Mouse (Mus musculus): ENCODE measurements around the gene Kitl.

Gene Kitl

DNA sequence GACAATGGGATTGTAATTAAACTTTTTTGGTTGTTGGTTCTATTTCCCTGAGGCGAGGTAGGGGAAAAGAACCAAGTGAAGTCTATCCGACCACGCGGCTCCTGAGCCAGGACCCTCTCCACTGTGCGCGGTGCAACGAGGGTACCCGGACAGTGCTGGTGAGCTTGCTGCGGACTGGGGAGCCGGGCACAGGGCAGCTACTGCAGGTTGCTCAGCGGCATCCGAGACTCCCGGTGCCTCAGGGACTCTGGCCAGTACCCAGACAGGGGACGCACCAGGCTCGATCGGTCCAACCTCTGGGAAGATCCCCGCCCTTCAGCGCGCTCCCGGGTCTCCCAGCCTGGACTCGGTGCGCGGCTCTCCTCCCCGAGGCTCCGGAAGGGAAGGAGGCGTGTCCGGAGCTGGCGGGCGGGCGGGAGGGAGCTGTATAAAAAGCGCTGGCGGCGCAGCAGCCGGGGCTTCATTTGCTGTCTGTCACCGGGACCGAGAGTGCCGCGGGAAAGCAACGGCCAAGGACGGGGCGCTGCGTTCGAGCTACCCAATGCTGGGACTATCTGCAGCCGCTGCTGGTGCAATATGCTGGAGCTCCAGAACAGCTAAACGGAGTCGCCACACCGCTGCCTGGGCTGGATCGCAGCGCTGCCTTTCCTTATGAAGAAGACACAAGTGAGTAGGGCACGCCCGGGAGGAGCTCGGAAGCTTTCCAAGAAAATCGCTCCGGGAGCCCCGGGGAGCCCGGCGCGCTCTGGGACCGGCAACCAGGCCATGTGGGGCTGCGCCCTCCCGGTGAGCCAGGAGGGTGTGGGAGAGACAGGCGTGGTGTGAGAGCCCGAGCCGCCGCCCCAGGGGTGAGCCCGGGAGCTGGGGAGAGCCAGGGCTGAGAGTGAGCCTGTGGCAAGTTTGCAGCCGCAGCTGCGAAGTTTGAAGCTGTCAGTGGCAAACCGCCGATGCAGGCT is at the start of gene Kitl:
Gene Kitl (plus strand): TSS at position 261 of the 956 bp plus-strand sequence.
- DNase-seq (ENCODE audit: low read depth, low spot score), result peak; percentile 75

DNA sequence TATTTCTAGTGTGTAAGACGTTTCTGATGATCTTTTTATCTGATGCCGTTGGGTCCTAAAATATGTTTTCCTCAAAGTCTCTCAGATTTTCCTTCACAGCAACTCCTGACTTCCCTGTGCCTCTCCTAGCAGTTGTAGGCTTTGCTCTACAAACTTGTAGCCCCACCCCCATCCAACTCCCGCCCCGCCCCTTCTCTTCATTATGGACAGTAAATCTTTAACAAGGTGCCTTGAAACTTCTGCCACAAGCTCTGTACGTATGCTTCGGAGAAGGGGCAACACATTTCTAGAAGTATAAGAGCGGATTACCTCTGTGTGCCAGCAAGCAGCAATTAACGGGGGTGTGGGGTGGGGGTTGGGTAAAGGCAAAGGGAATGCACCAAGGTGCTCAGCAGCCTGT is 42.6 kb upstream of the Kitl start:
- DNase-seq (ENCODE audit: low read depth, low spot score), result no peak

DNA sequence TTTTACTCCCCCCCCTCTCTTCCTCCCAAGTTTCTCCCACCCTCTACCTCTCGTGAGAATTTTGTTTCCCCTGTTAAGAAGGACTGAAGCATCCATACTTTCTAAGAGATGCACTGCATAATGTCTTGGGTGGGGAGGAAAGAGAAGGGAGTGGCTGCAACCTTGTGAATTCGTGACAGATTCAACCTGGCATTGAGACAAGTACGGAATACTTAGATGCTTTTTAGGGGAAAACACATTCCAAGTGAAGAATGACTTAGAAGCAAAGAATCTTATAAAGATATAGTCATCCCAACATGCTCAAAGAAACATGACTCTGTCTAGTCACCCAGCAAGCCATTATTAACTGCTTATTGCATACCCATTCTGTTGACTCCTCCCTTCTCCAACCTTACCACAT is 35.3 kb upstream of the Kitl start:
- DNase-seq (ENCODE audit: low read depth, low spot score), result no peak

DNA sequence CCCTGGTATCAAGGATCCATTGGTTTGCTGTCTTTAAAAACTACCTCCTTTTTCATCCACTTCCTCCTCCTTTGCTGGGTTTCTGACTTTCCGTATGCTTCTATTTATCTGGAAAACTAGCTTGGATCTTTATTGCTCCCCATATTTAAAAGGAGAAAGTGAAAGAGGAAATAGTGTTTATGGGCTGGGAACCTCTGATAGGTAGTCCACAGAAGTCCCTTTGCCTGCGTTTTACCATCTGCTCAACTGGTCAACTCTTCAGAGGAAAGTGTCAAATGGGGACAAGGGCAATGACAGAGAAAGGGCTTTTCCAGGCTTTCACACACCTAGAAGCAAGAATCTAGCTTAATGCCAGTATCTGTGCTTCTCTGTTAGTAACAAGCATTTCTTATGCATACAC is 34.5 kb upstream of the Kitl start:
- DNase-seq (ENCODE audit: low read depth, low spot score), result no peak

DNA sequence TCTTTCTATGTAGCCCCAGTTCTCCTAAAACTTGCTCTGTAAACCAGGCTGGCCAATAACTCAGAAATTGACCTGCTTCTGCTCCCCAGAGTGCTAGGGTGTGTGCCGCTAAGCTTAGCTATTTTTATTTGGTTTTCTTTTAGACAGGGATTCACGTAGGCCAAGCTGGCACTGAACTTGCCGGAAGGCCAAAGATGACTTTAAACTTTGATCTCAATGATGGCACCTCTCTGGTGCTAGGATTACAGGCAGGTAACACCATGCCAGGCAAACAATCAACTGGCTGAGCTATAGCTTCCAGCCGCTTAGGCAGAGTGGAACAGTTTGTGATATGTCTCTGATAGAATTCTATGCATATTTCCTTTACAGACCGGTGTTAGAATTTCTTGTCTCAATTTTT is 33.5 kb upstream of the Kitl start:
- no peak for DNase-seq (ENCODE audit: low read depth, low spot score)

DNA sequence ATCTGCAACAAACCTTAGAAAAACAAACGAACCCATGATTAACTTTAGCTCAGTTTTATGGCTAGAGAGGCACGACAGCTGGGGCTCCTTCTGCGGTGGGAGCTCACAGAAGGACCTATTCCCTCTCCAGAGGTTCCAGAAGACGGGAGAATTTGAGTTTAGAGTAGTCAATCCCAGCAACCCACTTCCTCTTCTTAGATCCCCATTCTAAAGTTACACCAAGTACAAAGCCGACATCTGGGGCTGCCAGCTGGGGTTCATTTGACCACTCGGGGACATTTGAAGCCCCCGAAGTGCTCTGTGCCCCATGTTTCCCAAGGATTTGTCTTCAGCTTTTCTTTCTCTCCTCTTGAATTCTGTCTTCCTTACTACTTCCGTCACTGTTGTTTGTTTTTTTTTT is 28.7 kb upstream of the Kitl start:
- no peak for DNase-seq (ENCODE audit: low read depth, low spot score)

DNA sequence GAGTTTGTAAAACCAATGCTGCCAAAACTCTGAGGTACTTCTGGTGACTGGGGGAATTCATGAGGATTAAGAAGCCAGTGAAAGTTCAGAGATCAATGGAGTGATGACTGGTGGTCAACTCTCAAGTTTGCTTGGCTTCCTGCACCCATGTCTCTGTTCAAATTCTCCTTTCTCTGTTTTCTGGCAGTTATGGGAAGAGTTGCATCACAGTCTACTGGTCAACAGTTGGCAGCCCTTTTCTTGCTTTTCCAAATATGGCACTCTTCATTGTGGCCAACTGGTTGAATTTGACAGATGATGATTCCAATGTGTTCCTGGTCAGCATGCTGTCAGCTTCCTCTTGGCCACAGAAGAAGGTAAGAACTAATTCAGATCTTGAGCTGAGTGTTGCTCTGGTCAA is 25.7 kb upstream of the Kitl start:
- no peak for DNase-seq (ENCODE audit: low read depth, low spot score)

DNA sequence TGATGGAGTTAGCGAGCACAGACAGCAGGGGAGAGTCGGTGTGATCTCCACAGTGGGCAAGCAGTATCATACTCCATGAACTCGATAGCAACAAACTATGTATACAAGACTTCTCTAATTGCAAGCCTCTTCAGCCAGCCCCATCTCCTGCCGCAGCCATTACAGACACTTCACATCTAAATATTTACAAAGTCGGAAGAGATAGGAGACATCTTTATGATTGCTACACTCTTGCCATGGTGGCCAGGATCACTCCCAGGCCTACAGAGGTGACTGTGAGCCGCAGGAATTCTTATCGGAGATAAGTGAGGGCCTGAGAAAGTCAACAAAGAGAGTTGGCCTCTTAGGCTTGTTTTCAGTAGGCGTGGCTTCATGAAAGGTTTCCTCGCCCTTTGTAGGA is 23.3 kb upstream of the Kitl start:
- DNase-seq (ENCODE audit: low read depth, low spot score), result no peak

DNA sequence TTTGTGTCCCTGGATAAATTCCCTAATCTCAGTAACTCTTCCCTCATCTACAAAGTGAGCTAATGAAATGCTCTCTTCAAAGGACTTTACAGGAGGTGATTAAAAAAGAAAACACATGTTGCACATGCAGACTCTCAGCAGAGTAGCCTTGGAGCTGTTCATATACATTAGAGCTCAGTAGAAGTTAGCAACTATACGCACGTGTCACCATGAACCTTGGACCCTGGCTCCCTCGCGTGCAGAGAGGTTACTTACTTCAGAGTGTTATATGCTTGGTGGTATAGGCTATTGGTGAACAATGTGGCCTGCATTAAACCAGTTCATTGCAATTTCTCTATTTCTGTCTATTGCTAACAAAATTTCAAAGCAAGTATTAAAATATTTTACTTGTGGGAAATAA is 14.0 kb upstream of the Kitl start:
- DNase-seq (ENCODE audit: low read depth, low spot score), result no peak

DNA sequence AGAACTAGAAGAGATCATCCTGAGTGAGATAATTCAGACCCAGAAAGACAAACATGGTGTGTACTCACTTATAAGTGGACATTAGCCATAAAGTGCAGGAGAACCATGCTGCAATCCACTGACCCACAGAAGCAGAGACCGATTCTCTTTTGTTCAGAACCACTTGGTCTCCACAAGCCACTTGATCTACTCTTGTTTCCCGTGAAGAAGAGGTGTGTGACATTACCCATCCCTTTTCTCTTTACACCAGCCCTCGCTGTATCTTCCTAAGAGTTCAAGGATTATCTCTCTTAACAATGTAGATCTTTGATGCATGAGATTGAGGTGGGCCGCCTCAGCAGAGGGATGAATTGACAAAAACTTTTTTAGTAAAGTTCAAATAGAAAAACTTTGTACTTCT is 11.6 kb upstream of the Kitl start:
- no peak for DNase-seq (ENCODE audit: low read depth, low spot score)

DNA sequence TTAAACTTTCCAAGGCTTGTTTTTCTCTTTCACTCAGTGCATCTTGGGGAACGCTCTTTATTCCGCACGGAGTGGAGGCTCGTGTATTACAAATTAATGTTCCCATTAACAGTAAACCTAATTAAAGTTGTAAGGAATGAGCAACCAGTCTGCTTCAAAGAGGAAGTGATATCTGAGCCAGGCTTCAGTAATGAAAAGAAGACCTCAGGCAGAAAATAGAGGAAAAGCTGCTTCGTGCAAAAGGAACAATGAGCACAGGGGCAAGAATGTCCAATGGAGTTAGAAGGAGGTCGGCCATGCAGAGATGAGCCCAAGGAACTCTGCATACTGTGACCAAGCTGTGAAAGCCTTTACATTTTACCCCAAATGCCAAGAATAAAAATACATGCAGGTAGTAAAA is 5.7 kb upstream of the Kitl start:
- DNase-seq (ENCODE audit: low read depth, low spot score), result no peak

DNA sequence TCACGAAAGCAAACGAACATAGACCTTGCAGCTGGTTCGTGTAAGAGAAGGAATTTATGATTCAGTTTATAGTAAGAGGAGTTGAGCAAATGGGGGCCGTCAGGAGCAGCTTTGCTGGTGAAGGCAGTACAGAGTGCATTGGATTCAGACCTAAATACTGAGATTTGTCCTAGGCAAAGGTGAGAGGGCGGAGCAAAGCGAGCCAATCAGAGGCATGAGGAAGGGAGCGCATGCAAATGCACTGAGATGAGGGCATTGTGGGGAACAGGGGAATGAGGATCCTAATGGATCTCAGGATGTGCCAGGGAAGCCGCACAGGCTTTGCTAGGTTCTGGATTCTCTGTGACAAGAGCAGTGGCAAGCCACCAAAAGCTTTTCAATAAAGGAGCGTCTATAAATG is 5.1 kb upstream of the Kitl start:
- DNase-seq (ENCODE audit: low read depth, low spot score), result no peak

DNA sequence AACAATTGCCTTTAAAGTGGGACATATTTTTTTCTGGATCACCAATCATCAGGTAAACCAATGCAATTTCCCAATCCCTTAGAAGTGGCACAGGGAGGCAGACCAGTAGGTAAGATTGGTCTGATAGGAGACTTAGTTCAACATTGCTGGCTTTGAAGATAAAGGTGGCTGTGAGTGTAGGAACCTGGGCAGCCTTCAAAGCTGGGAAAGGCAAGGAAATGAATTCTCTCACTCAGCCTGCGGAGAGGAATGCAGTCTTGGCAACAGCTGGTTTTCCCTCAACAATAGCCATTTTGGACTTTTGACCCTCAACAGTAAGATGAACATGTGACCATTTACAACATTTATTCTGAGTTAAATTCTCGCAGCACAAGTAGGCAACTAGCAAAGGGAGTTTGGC is 1.3 kb upstream of the Kitl start:
- DNase-seq (ENCODE audit: low read depth, low spot score), result peak; percentile 39

DNA sequence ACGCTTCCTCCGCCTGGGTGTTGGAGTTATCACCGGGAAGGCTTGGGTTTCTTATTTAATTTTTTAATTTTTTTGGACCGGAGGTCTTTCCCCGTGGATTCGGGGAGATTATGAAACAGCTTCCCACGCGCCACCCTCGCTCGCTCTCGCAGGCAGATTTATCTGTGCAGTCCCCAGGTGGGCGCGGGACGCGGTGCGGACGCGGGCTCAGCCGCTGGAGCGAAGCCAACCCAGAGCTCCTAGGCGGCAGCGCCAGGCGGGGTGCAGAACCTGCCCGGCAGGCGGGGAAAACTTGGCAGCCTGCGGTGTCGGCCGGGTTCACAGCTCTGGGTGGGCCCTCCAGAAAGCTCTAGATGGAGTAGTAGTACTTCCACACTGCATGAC is 888 bp downstream of the Kitl start:
- no peak for DNase-seq (ENCODE audit: low read depth, low spot score)

DNA sequence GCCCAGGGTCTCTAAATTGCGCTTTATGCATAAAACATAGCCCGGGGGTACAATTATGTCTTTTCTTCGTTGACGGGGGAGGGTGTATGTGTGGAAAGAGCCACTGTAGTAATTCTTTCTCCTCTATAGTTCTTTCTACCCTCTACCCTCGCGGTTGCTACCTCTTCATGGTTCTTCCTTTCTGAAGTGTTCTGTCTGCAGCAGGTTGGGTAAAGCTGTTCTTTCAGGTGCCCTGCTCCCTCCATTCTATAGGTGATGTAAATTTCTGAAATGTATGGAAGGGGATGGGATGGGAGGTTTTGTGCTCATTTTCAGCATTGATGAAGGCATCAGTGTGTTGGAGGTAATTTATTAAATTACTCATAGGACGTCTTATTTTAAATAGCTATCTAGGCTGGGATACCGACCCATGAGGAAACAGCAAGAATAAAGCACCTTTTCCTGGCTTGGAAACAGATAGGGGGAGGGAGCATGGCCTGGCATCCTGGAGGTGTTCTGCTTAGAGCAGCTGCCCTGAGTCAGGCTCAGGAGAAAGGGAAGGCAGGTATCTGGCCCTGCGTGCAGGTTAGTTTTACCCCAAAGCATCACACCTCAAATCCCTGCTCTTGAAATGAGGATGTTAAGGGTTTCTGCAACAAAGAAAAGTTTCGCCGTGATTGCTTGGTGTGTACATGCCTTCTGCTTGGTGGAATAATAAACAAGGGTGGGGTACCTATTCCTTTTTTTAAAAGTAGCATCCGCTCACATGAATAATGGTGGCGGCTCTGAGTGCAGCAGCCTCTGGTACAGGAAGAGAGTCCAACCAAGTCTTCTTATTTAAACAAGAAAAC is 1.7 kb downstream of the Kitl start:
- no peak for DNase-seq (ENCODE audit: low read depth, low spot score)

DNA sequence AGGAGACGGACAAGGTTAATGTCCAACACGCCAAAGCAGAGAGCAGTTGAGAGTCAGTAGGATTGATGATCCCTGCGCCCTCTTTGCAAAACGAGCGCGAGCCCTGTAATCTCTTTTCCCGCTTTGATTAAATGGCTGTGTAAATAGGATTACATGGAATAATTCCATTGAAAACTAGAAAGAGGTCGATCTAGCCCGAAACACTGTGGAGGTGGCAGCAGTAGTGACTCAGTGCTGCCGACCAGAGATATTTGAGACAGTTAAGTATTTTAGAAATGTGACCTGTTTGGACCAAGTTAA is 2.3 kb downstream of the Kitl start:
- DNase-seq (ENCODE audit: low read depth, low spot score), result peak; percentile 40

DNA sequence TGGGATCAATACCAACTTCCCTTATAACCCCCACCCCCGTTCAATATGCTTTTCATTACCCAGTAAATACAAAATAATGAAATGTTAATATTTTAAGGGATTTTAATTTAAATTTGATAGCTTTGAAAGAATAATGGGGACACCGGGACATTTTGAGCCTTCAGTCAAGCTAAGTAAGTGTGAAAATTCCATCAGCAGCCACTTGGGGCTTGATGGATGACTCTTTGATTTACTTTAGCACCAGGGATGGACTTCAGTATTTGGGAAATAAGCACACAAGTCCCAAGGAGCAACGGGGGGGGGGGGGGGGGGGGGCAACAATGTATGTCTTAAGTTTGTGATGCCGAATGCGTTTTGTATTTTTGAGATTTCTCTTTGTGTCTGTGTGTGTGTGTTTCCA is 3.1 kb downstream of the Kitl start:
- DNase-seq (ENCODE audit: low read depth, low spot score), result no peak

DNA sequence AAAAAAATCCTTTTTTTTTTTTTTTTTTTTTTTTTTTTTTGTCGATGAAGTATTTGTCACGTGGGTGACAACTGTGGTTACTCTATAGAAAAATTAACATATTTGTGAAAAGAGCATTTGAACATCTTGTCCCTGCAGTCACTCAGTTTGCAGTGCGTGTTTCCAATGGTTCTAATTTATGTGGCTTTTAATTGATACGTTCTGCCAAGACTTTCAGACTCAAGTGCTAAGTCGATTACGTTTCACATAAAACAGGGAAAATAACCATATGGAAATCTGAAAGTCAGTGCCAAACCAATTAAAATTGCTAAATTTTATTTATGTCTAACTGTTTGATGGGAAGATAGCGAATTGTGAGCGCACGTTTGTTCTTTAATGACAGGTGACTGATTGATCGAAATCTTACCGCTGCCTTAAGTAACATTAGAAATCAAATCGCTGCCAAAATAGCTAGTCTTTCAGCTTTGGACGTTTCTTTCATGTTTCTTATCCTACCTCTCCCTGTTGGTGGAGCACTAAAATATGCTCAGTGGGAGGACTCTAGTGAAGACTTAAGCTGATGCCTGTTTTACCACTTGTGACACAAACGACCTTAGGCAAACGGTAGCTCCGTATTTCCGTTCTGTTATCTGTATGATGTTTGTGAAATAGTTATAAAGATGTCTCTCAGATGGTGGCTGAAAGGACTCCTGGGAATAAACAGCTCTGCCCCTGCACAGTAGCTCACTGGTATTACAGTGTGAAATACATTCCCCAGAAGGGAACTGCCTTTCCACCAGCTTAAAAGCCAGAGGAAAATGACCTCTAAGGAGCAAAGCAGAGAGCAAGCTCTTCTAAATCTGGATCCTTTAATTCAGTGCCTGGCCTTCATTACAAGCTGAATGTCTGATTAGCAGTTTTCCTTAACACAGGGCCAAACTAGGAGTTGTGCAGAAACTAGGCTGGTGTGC is 4.1 kb downstream of the Kitl start:
- DNase-seq (ENCODE audit: low read depth, low spot score), result no peak

DNA sequence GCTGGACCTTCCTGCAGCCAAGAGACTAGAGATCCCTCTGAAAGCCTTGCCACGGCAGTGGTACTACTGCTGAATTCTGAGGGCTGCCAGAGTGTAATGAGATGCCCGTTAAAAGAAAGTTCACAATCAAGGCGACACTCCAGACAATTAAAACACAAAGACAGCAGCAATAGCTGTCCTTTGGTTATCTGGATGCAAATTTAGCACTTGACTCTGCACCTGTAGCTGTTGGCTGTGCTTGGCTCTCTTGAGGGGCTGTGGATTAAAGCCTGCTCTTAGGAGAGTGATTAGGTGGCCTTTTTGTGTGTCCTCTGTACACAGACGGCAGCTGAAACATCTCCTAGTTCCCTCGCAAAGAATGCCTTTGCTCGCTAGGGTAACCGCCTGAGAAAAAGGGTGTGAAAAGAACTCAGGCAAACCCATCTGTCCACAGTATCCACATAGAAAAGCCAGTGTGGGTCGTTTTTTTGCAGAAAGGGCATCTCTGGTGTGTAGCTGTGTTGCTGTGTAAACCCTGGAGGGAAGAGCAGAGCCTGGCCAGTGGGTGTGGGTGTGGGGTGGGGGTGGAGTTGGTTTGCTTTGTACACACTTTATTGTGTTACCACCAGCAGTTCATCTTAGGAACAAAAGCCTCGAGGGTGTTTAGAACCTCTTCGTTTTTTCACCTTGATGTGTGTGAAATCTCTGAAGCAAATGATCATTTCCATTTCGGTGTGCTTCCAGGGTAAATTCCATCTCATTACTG is 6.8 kb downstream of the Kitl start:
- no peak for DNase-seq (ENCODE audit: low read depth, low spot score)

DNA sequence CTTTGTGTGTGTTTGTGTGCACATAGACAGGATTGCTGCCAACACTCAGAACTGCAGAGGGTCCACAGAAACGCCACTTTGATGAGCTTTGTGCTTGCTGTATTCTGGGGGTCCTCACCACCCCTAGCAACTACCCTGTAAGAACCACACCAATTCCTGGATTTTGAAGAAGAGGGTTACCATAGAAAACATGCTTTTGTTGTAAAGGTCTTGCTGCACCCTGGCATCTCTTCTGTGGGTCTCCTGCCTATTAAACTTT is 7.3 kb downstream of the Kitl start:
- DNase-seq (ENCODE audit: low read depth, low spot score), result no peak

DNA sequence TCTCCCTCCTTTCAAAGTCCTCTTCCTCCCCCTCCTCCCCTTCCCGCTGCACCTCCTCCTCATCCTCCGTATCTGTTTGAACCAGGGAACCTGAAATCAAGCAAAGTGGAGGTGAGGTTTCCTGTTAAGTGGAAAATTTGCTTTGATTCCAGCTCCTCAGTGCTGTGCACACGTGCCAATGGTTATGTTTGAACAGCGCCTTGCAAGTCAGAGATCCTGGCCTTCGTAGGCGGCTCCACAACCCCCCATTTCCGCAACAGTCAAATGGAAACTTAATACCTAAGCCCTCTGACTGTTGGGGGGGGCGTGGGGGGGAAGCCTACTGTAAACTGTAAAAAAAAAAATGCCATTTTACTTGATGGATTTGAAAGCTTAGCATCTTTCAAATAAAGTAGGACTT is 10.2 kb downstream of the Kitl start:
- no peak for DNase-seq (ENCODE audit: low read depth, low spot score)

DNA sequence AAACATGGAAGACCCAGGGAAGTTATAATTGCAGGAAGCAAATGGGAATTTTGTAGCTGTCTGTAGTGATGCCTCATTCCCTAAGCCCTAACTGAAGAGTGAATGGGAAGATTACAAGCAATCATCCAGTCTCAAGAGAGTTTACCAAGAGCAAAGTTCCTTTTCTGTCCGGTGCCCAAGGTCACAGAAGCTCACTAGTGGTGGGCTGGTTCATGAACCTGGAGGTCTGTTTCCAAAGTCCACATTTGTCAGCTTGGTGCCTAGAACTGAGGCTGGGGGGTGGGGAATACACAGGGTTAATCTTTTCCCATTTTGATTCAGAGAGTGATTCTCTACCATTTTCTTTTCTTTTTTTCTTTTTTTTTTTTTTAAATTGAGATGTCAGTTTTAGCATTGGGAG is 11.3 kb downstream of the Kitl start:
- DNase-seq (ENCODE audit: low read depth, low spot score), result no peak
